Mouse (Mus musculus) CH12.LX (cell line): ENCODE results near the gene Dlg5. TPM values are rescaled to one million over a fixed set of nuclear protein-coding genes. Genes with fewer than 3 reads are reported as not detected.

Experiments used
- DNase-seq: peaks from one replicate; pipeline ENCODE4 v3.0.0-alpha.2; 2013; ENCODE audit errors: extremely low read depth
- H3K27ac ChIP-seq: 2 replicates; pipeline ENCODE4 v1.5.1; 2012; ENCODE audit warnings: low read depth, mild to moderate bottlenecking, control low read depth, moderate library complexity; ENCODE audit not compliant: insufficient read depth
- H3K27me3 ChIP-seq: replicated peaks from 2 replicates; pipeline ENCODE3; 2012; ENCODE audit warnings: inconsistent platforms
- H3K36me3 ChIP-seq, 2 experiments: replicated peaks in 1 of 2; 2 replicates each; pipeline versions ENCODE3 to v1.6.1; 2012; ENCODE audit warnings: inconsistent platforms in 1 of 2, low read length in 1 of 2, mild to moderate bottlenecking in 1 of 2, mixed read lengths in 1 of 2, moderate library complexity in 1 of 2; ENCODE audit not compliant: control insufficient read depth in 1 of 2, insufficient read depth in 1 of 2
- H3K4me1 ChIP-seq, 2 experiments: 2 replicates each; pipeline ENCODE4 v1.6.1; 2012; ENCODE audit warnings: inconsistent platforms in 1 of 2, moderate library complexity in 1 of 2; ENCODE audit not compliant: insufficient read depth in 2 of 2, control insufficient read depth in 1 of 2
- H3K4me2 ChIP-seq: 2 replicates; pipeline ENCODE4 v1.6.1; 2012; ENCODE audit warnings: low read depth, mild to moderate bottlenecking, control low read depth; ENCODE audit not compliant: poor library complexity, insufficient read depth, severe bottlenecking
- H3K4me3 ChIP-seq, 3 experiments: fragments of 150-350 bp in 1 of 3; sonication (generic) in 1 of 3; replicated peaks in 1 of 3; 2 replicates each; pipeline versions ENCODE3 to v1.5.1; 2011 to 2012; ENCODE audit warnings: low read depth in 2 of 3, low read length in 2 of 3, mild to moderate bottlenecking in 2 of 3, moderate library complexity in 2 of 3, control low read depth in 1 of 3, improper control_type of control experiment in 1 of 3, inconsistent platforms in 1 of 3, mixed read lengths in 1 of 3; ENCODE audit not compliant: poor library complexity in 1 of 3
- H3K79me2 ChIP-seq: replicated peaks from 2 replicates; pipeline ENCODE4 v1.6.1; 2012; ENCODE audit warnings: mild to moderate bottlenecking, moderate library complexity; ENCODE audit not compliant: control insufficient read depth, poor library complexity, insufficient read depth, severe bottlenecking; ENCODE audit errors: extremely low read depth
- H3K9ac ChIP-seq: 2 replicates; pipeline ENCODE4 v1.6.1; 2012; ENCODE audit warnings: low read depth, mild to moderate bottlenecking, control low read depth, moderate library complexity; ENCODE audit not compliant: insufficient read depth
- H3K9me3 ChIP-seq: replicated peaks from 2 replicates; pipeline ENCODE3; 2012; ENCODE audit warnings: low read length, inconsistent platforms, mixed read lengths
- BHLHE40 ChIP-seq: IDR thresholded peaks from 2 replicates; pipeline ENCODE4 v1.6.1; 2011; ENCODE audit warnings: mild to moderate bottlenecking, low read depth, low read length, improper control_type of control experiment
- CHD2 ChIP-seq: IDR thresholded peaks from 2 replicates; pipeline ENCODE4 v1.6.1; 2011; ENCODE audit warnings: low read length, improper control_type of control experiment
- CTCF ChIP-seq, 2 experiments: IDR thresholded peaks in 1 of 2; conservative IDR thresholded peaks in 1 of 2; 2 replicates each; pipeline ENCODE4 v1.5.1; 2011 to 2012; ENCODE audit warnings: low read depth in 2 of 2, low read length in 2 of 2, improper control_type of control experiment in 1 of 2, inconsistent platforms in 1 of 2, mild to moderate bottlenecking in 1 of 2, moderate library complexity in 1 of 2
- HCFC1 ChIP-seq: IDR thresholded peaks from 2 replicates; pipeline ENCODE4 v1.6.1; 2012; ENCODE audit warnings: low read depth, mild to moderate bottlenecking, inconsistent platforms, low read length, improper control_type of control experiment
- IRF4 ChIP-seq: IDR thresholded peaks from 2 replicates; pipeline ENCODE4 v1.6.1; 2014; ENCODE audit warnings: low read depth, mild to moderate bottlenecking, inconsistent platforms, low read length, improper control_type of control experiment
- JUN ChIP-seq: IDR thresholded peaks from 2 replicates; pipeline ENCODE4 v1.6.1; 2011; ENCODE audit warnings: low read depth, mild to moderate bottlenecking, low read length, improper control_type of control experiment, moderate library complexity; ENCODE audit not compliant: insufficient read depth
- JUND ChIP-seq: conservative IDR thresholded peaks from 2 replicates; pipeline ENCODE4 v1.6.1; 2011; ENCODE audit warnings: low read depth, low read length, improper control_type of control experiment
- MAFK ChIP-seq: IDR thresholded peaks from 2 replicates; pipeline ENCODE4 v1.6.1; 2011; ENCODE audit warnings: low read length, improper control_type of control experiment; ENCODE audit not compliant: insufficient replicate concordance
- MEF2A ChIP-seq: IDR thresholded peaks from 2 replicates; pipeline ENCODE4 v1.6.1; 2014; ENCODE audit warnings: low read depth, mild to moderate bottlenecking, inconsistent platforms, low read length, improper control_type of control experiment, borderline replicate concordance
- MXI1 ChIP-seq: IDR thresholded peaks from 2 replicates; pipeline ENCODE4 v1.6.1; 2011; ENCODE audit warnings: mild to moderate bottlenecking, low read depth, low read length, improper control_type of control experiment
- MYC ChIP-seq: IDR thresholded peaks from 2 replicates; pipeline ENCODE4 v1.6.1; 2011; ENCODE audit warnings: low read depth, mild to moderate bottlenecking, improper control_type of control experiment, low read length
- NELFE ChIP-seq: IDR thresholded peaks from 2 replicates; pipeline ENCODE4 v1.6.1; 2011; ENCODE audit warnings: low read depth, low read length, improper control_type of control experiment
- NRF1 ChIP-seq: IDR thresholded peaks from 2 replicates; pipeline ENCODE4 v1.6.1; 2014; ENCODE audit warnings: low read depth, mild to moderate bottlenecking, inconsistent platforms, low read length, improper control_type of control experiment, moderate library complexity
- RCOR1 ChIP-seq: conservative IDR thresholded peaks from 2 replicates; pipeline ENCODE4 v1.6.1; 2012; ENCODE audit warnings: low read depth, mild to moderate bottlenecking, inconsistent platforms, low read length, improper control_type of control experiment
- UBTF ChIP-seq: IDR thresholded peaks from 2 replicates; pipeline ENCODE4 v1.6.1; 2012; ENCODE audit warnings: low read depth, mild to moderate bottlenecking, inconsistent platforms, low read length, improper control_type of control experiment, moderate library complexity
- ZC3H11A ChIP-seq: IDR thresholded peaks from 2 replicates; pipeline ENCODE4 v1.6.1; 2012; ENCODE audit warnings: low read depth, mild to moderate bottlenecking, inconsistent platforms, low read length, improper control_type of control experiment
- ZKSCAN1 ChIP-seq: IDR thresholded peaks from 2 replicates; pipeline ENCODE4 v1.6.1; 2012; ENCODE audit warnings: low read depth, inconsistent platforms, low read length, improper control_type of control experiment, borderline replicate concordance
- ZNF384 ChIP-seq: IDR thresholded peaks from 2 replicates; pipeline ENCODE4 v1.6.1; 2012; ENCODE audit warnings: low read depth, low read length, improper control_type of control experiment, inconsistent platforms
- dilution Hi-C: fragments of 300-500 bp; cut with MboI; formaldehyde crosslinking; loops from 2 replicates; pipeline ENCODE4 v1.14.3; 2020; ENCODE audit warnings: low sequenced_read_pairs; ENCODE audit not compliant: extremely low pct_unique_long_range_greater_than_20kb, extremely low pct_ligation_motif_present
- in situ Hi-C: fragments of 300-500 bp; cut with MboI; formaldehyde crosslinking; loops from 3 replicates; pipeline ENCODE4 v1.14.3; 2019; ENCODE audit warnings: low sequenced_read_pairs, low pct_ligation_motif_present, low pct_unique_long_range_greater_than_20kb, mixed read lengths
- polyA plus RNA-seq: library from polyadenylated mRNA; unstranded; fragments of >175 nt; gene quantifications from 2 replicates; pipeline ENCODE4 v1.2.1, GENCODE M21; 2012; ENCODE audit warnings: low read depth; ENCODE audit not compliant: insufficient read length
- total RNA-seq, 2 experiments: library from RNA; depleted of rRNA; stranded (reverse); fragments of 300-350 nt in 1 of 2; fragments of >200 nt in 1 of 2; gene quantifications; 2 replicates each; pipeline ENCODE4 v1.2.3; 2012 to 2014

Gene Dlg5
- total and polyA plus RNA-seq, 3 experiments, result 0.07 to 0.76 TPM; not detected in 1

DNA sequence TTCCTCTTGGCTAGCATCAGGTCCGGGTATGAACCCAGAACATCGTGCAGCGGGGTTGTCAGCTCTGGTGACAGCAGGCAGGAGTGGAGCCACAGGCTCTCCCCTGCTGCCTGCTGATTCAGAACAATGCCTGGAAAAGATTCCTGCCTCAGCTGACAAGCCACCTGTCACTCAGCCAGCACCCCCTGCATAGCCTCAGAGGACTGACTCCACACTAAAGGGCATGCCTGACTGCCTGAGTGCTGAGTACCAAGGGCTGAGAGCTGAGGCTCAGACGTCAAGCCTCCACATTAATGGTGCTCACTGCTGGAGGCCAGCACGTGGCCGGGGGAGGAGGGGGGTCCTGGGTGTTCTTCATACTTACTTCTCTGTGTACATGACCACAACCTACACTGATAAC is 72.4 kb downstream of the Dlg5 start:
- dilution Hi-C loops, result no loop called here
- no peak overlapping the region for H3K4me3 ChIP-seq
- H3K27ac ChIP-seq, result no peak overlapping the region
- no peak overlapping the region for H3K4me2 ChIP-seq
- H3K36me3 ChIP-seq, result no peaks in the 10 kb centered on the region
- TF ChIP-seq JUND (no peak), UBTF (no peak), IRF4 (no peak), MEF2A (no peak), MAFK (no peak), MYC (no peak), ZKSCAN1 (no peak), ZC3H11A (no peak), RCOR1 (no peak), NELFE (no peak)
- TF ChIP-seq, all 38 proteins: peak for 0
- peaks cover 80% of the 10 kb centered on the region for H3K9me3 ChIP-seq
- no peak overlapping the region for H3K9ac ChIP-seq
- peaks cover 1% of the 10 kb centered on the region for H3K27me3 ChIP-seq
- no peaks in the 10 kb centered on the region for H3K4me1 ChIP-seq
- in situ Hi-C loops, result no loop called here
- no peaks in the 10 kb centered on the region for H3K79me2 ChIP-seq
- DNase-seq, result no peak

GRCm38 (mm10) chr14:24171639-24172311 is 73.9 kb downstream of the Dlg5 start:
- in situ Hi-C loops (no loop called here), dilution Hi-C loops (no loop called here)
- H3K4me2 ChIP-seq, result no peak overlapping the region
- no peaks in the 10 kb centered on the region for H3K36me3 ChIP-seq
- H3K27ac ChIP-seq, result no peak overlapping the region
- H3K79me2 ChIP-seq, result no peaks in the 10 kb centered on the region
- no peak for DNase-seq
- peaks cover 1% of the 10 kb centered on the region for H3K27me3 ChIP-seq
- no peak for TF ChIP-seq BHLHE40
- no peak for TF ChIP-seq MXI1
- TF ChIP-seq NRF1, result no peak
- no peak for TF ChIP-seq MEF2A
- no peaks in the 10 kb centered on the region for H3K4me1 ChIP-seq
- no peak overlapping the region for H3K9ac ChIP-seq
- peaks cover 71% of the 10 kb centered on the region for H3K9me3 ChIP-seq
- no peak overlapping the region for H3K4me3 ChIP-seq

GRCm38 (mm10) chr14:24166046-24166445 is 79.7 kb downstream of the Dlg5 start:
- Histone ChIP-seq H3K4me2 (no peak overlapping the region), H3K36me3 (no peaks in the 10 kb centered on the region), H3K27ac (no peak overlapping the region), H3K9ac (no peak overlapping the region), H3K4me1 (no peaks in the 10 kb centered on the region), H3K4me3 (no peak overlapping the region), H3K79me2 (no peaks in the 10 kb centered on the region), H3K27me3 (no peaks in the 10 kb centered on the region), H3K9me3 (peaks cover 61% of the 10 kb centered on the region)
- TF ChIP-seq ZNF384, result no peak
- no peak for TF ChIP-seq IRF4
- no peak for TF ChIP-seq HCFC1
- TF ChIP-seq JUN, result no peak
- TF ChIP-seq CHD2, result no peak
- no peak for TF ChIP-seq CTCF (conservative IDR thresholded peaks at IDR 0.05 in 1 of 2, IDR thresholded peaks at IDR 0.05 in 1 of 2; ENCODE audit: low read depth in 2 of 2, low read length in 2 of 2)
- in situ Hi-C loops (no loop called here), dilution Hi-C loops (no loop called here)
- DNase-seq, result no peak
